Mouse (Mus musculus): ENCODE results near the gene Ap2b1. TPM values are rescaled to one million over a fixed set of nuclear protein-coding genes. Genes with fewer than 3 reads are reported as not detected.
"Not testable (repeated sequence)": the region's sequence is repeated elsewhere in the genome, so short reads cannot be mapped to it uniquely, and the experiment has no call there.

Gene Ap2b1
- total RNA-seq, 1 experiment from 2014 or later = 57.6 TPM

DNA sequence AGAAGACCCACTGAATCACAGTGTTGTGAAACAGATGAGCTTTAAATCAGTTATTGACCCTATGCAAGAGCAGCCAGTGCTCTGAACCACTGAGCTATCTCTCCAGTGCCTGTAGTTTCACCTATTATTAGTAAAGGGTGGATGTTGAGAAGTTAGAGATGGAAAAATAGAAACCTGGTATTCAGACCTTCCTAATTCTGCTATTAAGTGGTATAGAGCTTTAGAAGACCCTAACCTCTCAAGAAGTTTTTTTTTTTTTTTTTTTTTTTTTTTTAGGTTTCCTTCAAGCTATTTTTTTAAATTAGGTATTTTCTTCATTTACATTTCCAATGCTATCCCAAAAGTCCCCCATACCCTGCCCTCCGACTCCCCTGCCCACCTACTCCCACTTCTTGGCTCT, 5.6 kb upstream of the Ap2b1 start:
- ATAC-seq (replicated peaks in 1 of 2; ENCODE audit: insufficient read depth in 1 of 2, low FRiP score in 2 of 2, low TSS enrichment in 1 of 2, low read depth in 1 of 2, poor library complexity in 2 of 2, severe bottlenecking in 2 of 2) = no peak

GRCm38 (mm10) chr11:83294133-83294532, 4.7 kb upstream of the Ap2b1 start:
- ATAC-seq (replicated peaks in 1 of 2; ENCODE audit: insufficient read depth in 1 of 2, low FRiP score in 2 of 2, low TSS enrichment in 1 of 2, low read depth in 1 of 2, poor library complexity in 2 of 2, severe bottlenecking in 2 of 2) = no peak

DNA sequence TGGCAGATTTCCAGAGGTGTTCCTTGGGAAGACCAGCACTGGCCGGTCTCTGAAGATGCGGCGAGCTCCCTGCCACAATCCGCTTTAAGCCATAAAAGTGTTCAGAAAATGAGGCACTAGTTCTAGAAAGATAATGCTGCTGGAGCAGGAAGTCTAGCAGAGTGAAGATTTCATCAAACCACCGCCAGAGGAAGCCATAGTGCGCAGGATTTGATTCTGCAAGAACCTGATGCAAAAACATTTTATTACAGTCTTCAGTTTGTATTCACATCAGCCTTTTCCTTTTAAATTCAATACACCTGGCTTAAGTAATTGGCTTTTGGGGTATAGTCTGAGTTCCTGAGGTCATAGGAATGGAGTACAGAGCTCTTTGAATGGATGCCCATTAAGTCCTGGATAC, 1.0 kb upstream of the Ap2b1 start:
- ATAC-seq (replicated peaks in 1 of 2; ENCODE audit: insufficient read depth in 1 of 2, low FRiP score in 2 of 2, low TSS enrichment in 1 of 2, low read depth in 1 of 2, poor library complexity in 2 of 2, severe bottlenecking in 2 of 2) = no peak

GRCm38 (mm10) chr11:83299724-83300123, 900 bp downstream of the Ap2b1 start:
- no peak for ATAC-seq (replicated peaks in 1 of 2; ENCODE audit: insufficient read depth in 1 of 2, low FRiP score in 2 of 2, low TSS enrichment in 1 of 2, low read depth in 1 of 2, poor library complexity in 2 of 2, severe bottlenecking in 2 of 2)

GRCm38 (mm10) chr11:83301431-83301831, 2.6 kb downstream of the Ap2b1 start:
- no peak for ATAC-seq (replicated peaks in 1 of 2; ENCODE audit: insufficient read depth in 1 of 2, low FRiP score in 2 of 2, low TSS enrichment in 1 of 2, low read depth in 1 of 2, poor library complexity in 2 of 2, severe bottlenecking in 2 of 2)

GRCm38 (mm10) chr11:83302124-83302523, 3.3 kb downstream of the Ap2b1 start:
- no peak for ATAC-seq (replicated peaks in 1 of 2; ENCODE audit: insufficient read depth in 1 of 2, low FRiP score in 2 of 2, low TSS enrichment in 1 of 2, low read depth in 1 of 2, poor library complexity in 2 of 2, severe bottlenecking in 2 of 2)

- peak; percentile 78 to 81 for ATAC-seq (replicated peaks in 1 of 2; ENCODE audit: insufficient read depth in 1 of 2, low FRiP score in 2 of 2, low TSS enrichment in 1 of 2, low read depth in 1 of 2, poor library complexity in 2 of 2, severe bottlenecking in 2 of 2)
Observed at GRCm38 (mm10) chr11:83302526-83303251, 3.9 kb downstream of the Ap2b1 start, which contains the start of gene Pex12. Pex12 (minus strand) TSS chr11:83302586.

DNA sequence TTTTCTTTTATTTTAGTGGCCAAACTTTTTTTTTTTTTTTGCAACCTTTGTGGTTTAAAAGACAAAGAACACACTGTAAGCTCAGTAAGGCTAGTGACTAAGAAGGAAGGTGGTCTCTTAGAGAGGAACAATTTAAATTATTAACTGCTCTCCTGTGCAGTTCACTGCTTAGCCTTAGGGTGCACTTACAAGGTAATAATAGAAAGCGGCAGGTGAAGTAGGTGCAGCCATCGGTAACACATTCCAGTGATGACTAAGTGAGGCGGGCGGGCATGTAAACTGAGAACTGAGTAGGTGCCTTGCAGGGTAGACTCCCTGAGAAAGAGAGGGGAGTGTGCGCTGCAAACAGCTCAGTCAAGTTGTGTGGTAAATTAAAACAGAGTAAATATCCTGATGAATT, 4.9 kb downstream of the Ap2b1 start:
- no peak for ATAC-seq (replicated peaks in 1 of 2; ENCODE audit: insufficient read depth in 1 of 2, low FRiP score in 2 of 2, low TSS enrichment in 1 of 2, low read depth in 1 of 2, poor library complexity in 2 of 2, severe bottlenecking in 2 of 2)

DNA sequence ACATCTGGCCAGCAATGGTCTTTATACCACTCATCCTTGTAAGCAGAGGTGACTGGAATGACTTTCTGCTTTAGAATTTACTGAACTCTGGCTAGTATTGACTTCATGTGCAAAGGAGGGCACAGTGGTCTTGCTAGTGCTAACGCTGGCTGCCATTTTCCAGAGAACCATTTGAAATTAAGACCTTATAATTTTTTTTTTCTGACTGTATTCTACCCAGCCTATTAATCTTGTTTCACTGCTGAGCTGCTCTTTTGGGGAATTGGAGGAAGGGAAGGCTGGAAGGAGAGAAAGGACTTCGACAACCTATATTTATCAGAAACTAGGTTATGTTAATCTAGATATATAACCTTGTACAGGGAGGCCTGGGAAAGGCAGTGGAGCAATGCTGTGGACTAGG, 5.7 kb downstream of the Ap2b1 start:
- ATAC-seq (replicated peaks in 1 of 2; ENCODE audit: insufficient read depth in 1 of 2, low FRiP score in 2 of 2, low TSS enrichment in 1 of 2, low read depth in 1 of 2, poor library complexity in 2 of 2, severe bottlenecking in 2 of 2) = no peak

DNA sequence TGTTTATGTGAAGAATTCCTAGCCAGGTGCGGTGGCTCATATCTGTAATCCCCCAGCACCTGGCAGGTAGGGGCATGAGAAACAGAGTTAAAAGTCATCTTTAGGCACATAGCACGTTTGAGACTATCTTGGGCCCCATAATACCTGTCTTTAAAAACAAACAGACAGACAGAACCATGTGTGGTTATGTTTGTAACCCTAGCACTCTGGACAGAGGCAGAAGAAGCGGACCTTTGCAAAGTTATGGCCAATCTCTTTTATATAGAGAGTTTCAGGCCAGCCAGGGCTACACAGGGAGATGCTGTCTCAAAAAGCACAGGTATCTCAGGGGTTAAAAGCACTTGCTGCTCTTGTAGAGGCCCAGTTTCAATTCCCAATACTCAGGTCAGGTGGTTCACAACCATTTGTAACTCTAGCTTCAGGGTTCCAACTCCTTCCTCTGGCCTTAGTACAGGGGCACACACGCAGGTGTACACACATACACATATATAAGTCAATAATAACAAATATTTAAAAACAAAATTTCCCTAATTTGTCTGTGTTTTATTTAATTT, 8.0 kb downstream of the Ap2b1 start:
- no peak for ATAC-seq (replicated peaks in 1 of 2; ENCODE audit: insufficient read depth in 1 of 2, low FRiP score in 2 of 2, low TSS enrichment in 1 of 2, low read depth in 1 of 2, poor library complexity in 2 of 2, severe bottlenecking in 2 of 2)

GRCm38 (mm10) chr11:83312471-83312870, 13.6 kb downstream of the Ap2b1 start:
- ATAC-seq (replicated peaks in 1 of 2; ENCODE audit: insufficient read depth in 1 of 2, low FRiP score in 2 of 2, low TSS enrichment in 1 of 2, low read depth in 1 of 2, poor library complexity in 2 of 2, severe bottlenecking in 2 of 2) = no peak

DNA sequence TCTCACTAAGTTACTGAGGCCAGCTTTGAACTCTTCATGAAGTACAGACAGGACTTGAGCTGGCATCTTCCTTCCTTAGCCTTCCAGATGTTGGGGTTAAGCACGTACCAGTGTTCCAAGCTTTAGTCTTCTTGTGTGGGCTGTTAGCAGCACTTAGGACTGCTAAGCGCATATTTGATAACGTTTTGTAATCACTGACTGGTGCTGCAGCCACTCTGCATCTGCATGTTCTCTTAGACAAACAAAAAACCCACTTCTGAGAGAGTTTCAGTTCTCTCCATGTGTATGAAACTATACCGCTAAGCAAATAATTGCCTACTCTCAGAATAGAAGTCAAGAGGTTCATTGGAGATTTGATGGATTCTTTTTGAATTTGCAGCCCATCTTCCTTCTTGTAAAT, 20.2 kb downstream of the Ap2b1 start:
- ATAC-seq (replicated peaks in 1 of 2; ENCODE audit: insufficient read depth in 1 of 2, low FRiP score in 2 of 2, low TSS enrichment in 1 of 2, low read depth in 1 of 2, poor library complexity in 2 of 2, severe bottlenecking in 2 of 2) = no peak

- ATAC-seq (replicated peaks in 1 of 2; ENCODE audit: insufficient read depth in 1 of 2, low FRiP score in 2 of 2, low TSS enrichment in 1 of 2, low read depth in 1 of 2, poor library complexity in 2 of 2, severe bottlenecking in 2 of 2) = not testable (repeated sequence)
Observed at GRCm38 (mm10) chr11:83326692-83327091, 27.9 kb downstream of the Ap2b1 start.

DNA sequence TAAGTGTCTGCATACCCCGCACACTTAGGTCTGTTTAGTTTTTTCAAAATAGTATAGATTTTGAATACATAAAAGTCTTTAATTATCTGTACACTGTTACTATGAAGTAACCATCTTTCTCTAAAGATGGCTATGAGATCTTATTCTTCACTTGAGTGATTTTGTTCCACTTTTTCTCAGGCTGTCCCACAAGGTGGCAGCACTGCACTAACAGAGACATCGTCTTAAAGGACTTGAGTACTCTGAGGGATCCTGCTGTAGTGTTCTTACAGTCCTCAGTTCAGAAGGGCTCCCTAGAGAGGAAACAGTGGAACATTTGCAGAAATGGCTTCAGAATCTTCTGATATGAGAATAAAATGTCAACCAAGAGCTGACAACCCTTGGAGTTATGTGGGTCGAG, 28.6 kb downstream of the Ap2b1 start:
- ATAC-seq (replicated peaks in 1 of 2; ENCODE audit: insufficient read depth in 1 of 2, low FRiP score in 2 of 2, low TSS enrichment in 1 of 2, low read depth in 1 of 2, poor library complexity in 2 of 2, severe bottlenecking in 2 of 2) = peak in 1 of 2 experiments; percentile 56; a peak in 1 of 4 replicates

DNA sequence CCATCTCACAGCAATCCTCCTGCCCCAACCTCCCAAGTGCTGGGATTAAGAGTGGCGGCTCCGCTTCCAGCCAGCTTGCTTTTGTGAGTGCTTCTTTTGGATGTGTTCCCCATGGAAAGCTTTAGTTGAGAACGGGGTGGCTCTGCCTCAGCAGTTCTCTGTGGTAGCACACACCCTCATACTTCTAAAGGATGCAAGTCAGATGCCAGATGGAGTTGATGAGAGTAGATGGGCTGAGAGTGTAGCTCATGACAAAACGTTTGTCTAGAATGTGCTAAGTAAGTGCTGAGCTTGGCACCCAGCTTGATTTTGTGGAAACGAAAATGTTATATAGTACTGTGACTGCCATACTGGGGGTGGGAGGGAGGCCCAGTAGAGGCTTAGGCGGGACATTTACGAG, 37.0 kb downstream of the Ap2b1 start:
- no peak for ATAC-seq (replicated peaks in 1 of 2; ENCODE audit: insufficient read depth in 1 of 2, low FRiP score in 2 of 2, low TSS enrichment in 1 of 2, low read depth in 1 of 2, poor library complexity in 2 of 2, severe bottlenecking in 2 of 2)

GRCm38 (mm10) chr11:83339705-83340104, 40.9 kb downstream of the Ap2b1 start:
- ATAC-seq (replicated peaks in 1 of 2; ENCODE audit: insufficient read depth in 1 of 2, low FRiP score in 2 of 2, low TSS enrichment in 1 of 2, low read depth in 1 of 2, poor library complexity in 2 of 2, severe bottlenecking in 2 of 2) = no peak

- no peak for ATAC-seq (replicated peaks in 1 of 2; ENCODE audit: insufficient read depth in 1 of 2, low FRiP score in 2 of 2, low TSS enrichment in 1 of 2, low read depth in 1 of 2, poor library complexity in 2 of 2, severe bottlenecking in 2 of 2)
Observed at GRCm38 (mm10) chr11:83341716-83342245, 43.0 kb downstream of the Ap2b1 start.

- no peak for ATAC-seq (replicated peaks in 1 of 2; ENCODE audit: insufficient read depth in 1 of 2, low FRiP score in 2 of 2, low TSS enrichment in 1 of 2, low read depth in 1 of 2, poor library complexity in 2 of 2, severe bottlenecking in 2 of 2)
Observed at GRCm38 (mm10) chr11:83355428-83355827, 56.6 kb downstream of the Ap2b1 start.

- ATAC-seq (replicated peaks in 1 of 2; ENCODE audit: insufficient read depth in 1 of 2, low FRiP score in 2 of 2, low TSS enrichment in 1 of 2, low read depth in 1 of 2, poor library complexity in 2 of 2, severe bottlenecking in 2 of 2) = no peak
Observed at GRCm38 (mm10) chr11:83357421-83357820, 58.6 kb downstream of the Ap2b1 start.

Measured in hematopoietic stem cell, adult 5-6 weeks (primary cell).